ENCODE assay signal across 13 mouse cellular contexts in genomic region chr5:44537316-44537999, GRCm38 (mm10).
DNase-seq lines count a peak whose midpoint lies in the region; ATAC-seq lines count a peak whose summit lies in the region.
"Had no signal": no experiment of that assay in that cellular context is flagged by ENCODE, and none has a peak within 500 bp of the region (broad histone marks: within the 10 kb centered on the region; RNA-seq: fewer than 3 reads in every experiment).

No protein-coding gene starts in this region.

- WGBS in forebrain, embryonic 10.5 days = 84% methylated on average over 5 of the region's 5 CpGs
- WGBS in hindbrain, embryonic 12.5 days = 78% methylated on average over 5 of the region's 5 CpGs
- 29% methylated on average over 5 of the region's 5 CpGs for WGBS in midbrain, embryonic 14.5 days

- no peaks in the 10 kb centered on the region for H3K36me3 ChIP-seq in forebrain, embryonic 10.5 days (replicated peaks)
- H3K36me3 ChIP-seq in hindbrain, embryonic 12.5 days = no peaks in the 10 kb centered on the region
- no peaks in the 10 kb centered on the region for H3K36me3 ChIP-seq in midbrain, embryonic 14.5 days (ENCODE audit: control insufficient read depth, insufficient read depth, low read length)
- H3K36me3 ChIP-seq: intestine, embryonic 15.5 days had no signal

- DNase-seq in embryo, embryonic 10 days (ENCODE audit: low spot score) = peak; percentile 7
- no peak for DNase-seq in embryo, embryonic 11 days
- DNase-seq in forebrain, embryonic 10.5 days (ENCODE audit: extremely low spot score, low spot score) = no peak
- DNase-seq in midbrain, embryonic 14.5 days = peak; percentile 61
- DNase-seq in T-cell, adult 2 months (ENCODE audit: low spot score) = no peak
- no peak for DNase-seq in urinary bladder, postnatal 14 days (ENCODE audit: low spot score)
- DNase-seq in adrenal gland, postnatal 25 days = no peak
- DNase-seq: adrenal gland, adult 2 months; thymus, postnatal 25 days had no signal

- peak; percentile 44; the same call in 1 of the 2 replicates for ATAC-seq in hindbrain, embryonic 12.5 days (ENCODE audit: low FRiP score)
- ATAC-seq in midbrain, embryonic 14.5 days (ENCODE audit: low FRiP score, low TSS enrichment) = peak; percentile 38; the same call in 1 of the 2 replicates
- ATAC-seq: intestine, embryonic 15.5 days had no signal

- H3K4me1 ChIP-seq in forebrain, embryonic 10.5 days = peaks cover 29% of the 10 kb centered on the region
- peaks cover 17% of the 10 kb centered on the region for H3K4me1 ChIP-seq in hindbrain, embryonic 12.5 days
- H3K4me1 ChIP-seq in midbrain, embryonic 14.5 days (ENCODE audit: control insufficient read depth, insufficient read depth, low read length) = peaks cover 31% of the 10 kb centered on the region
- H3K4me1 ChIP-seq: intestine, embryonic 15.5 days had no signal

- no peak overlapping the region for H3K9ac ChIP-seq in hindbrain, embryonic 12.5 days
- H3K9ac ChIP-seq in midbrain, embryonic 14.5 days (replicated peaks; ENCODE audit: low read length) = no peak overlapping the region
- H3K9ac ChIP-seq: intestine, embryonic 15.5 days; liver, embryonic 14.5 days had no signal

- no peak overlapping the region for H3K4me3 ChIP-seq in forebrain, embryonic 10.5 days
- H3K4me3 ChIP-seq in hindbrain, embryonic 12.5 days = no peak overlapping the region
- H3K4me3 ChIP-seq in midbrain, embryonic 14.5 days (replicated peaks; ENCODE audit: low read depth, low read length) = no peak overlapping the region
- H3K4me3 ChIP-seq: heart, adult 2 months; intestine, embryonic 15.5 days had no signal

- H3K27me3 ChIP-seq in forebrain, embryonic 10.5 days (ENCODE audit: poor library complexity, severe bottlenecking) = no peaks in the 10 kb centered on the region
- H3K27me3 ChIP-seq in hindbrain, embryonic 12.5 days = no peaks in the 10 kb centered on the region
- no peaks in the 10 kb centered on the region for H3K27me3 ChIP-seq in midbrain, embryonic 14.5 days (ENCODE audit: control insufficient read depth, insufficient read depth, low read length)
- H3K27me3 ChIP-seq: intestine, embryonic 15.5 days had no signal

- H3K27ac ChIP-seq in forebrain, embryonic 10.5 days = peak overlapping the region; percentile 36; the same call in 1 of the 2 replicates
- H3K27ac ChIP-seq in hindbrain, embryonic 12.5 days = peak overlapping the region; percentile 75
- H3K27ac ChIP-seq in midbrain, embryonic 14.5 days (replicated peaks; ENCODE audit: low read depth, low read length) = peak overlapping the region; percentile 86
- H3K27ac ChIP-seq: heart, adult 2 months; intestine, embryonic 15.5 days; liver, embryonic 14.5 days had no signal

- no peaks in the 10 kb centered on the region for H3K9me3 ChIP-seq in forebrain, embryonic 10.5 days
- H3K9me3 ChIP-seq in hindbrain, embryonic 12.5 days (replicated peaks) = no peaks in the 10 kb centered on the region
- no peaks in the 10 kb centered on the region for H3K9me3 ChIP-seq in midbrain, embryonic 14.5 days (ENCODE audit: control insufficient read depth, low read length)
- H3K9me3 ChIP-seq: intestine, embryonic 15.5 days had no signal

- H3K4me2 ChIP-seq in hindbrain, embryonic 12.5 days (replicated peaks) = no peak overlapping the region
- H3K4me2 ChIP-seq in midbrain, embryonic 14.5 days (ENCODE audit: low read length) = peak overlapping the region; percentile 28; the same call in 1 of the 2 replicates
- H3K4me2 ChIP-seq: intestine, embryonic 15.5 days had no signal

Comparison
In these comparisons a context has a peak if more than half of its experiments do, and no peak if none do; other contexts are left out.
1. DNase-seq: peak in embryo, embryonic 10 days (single experiment) and midbrain, embryonic 14.5 days (single experiment); none in embryo, embryonic 11 days (single experiment), forebrain, embryonic 10.5 days (single experiment), T-cell, adult 2 months (single experiment), urinary bladder, postnatal 14 days (single experiment) and adrenal gland, postnatal 25 days (single experiment).
2. H3K27ac ChIP-seq: peak in every context shown above with its lines; median percentile 86 in midbrain, embryonic 14.5 days; 75 in hindbrain, embryonic 12.5 days; 36 in forebrain, embryonic 10.5 days.